Mouse (Mus musculus): ENCODE results near the gene Ptov1.
A peak's percentile ranks its signal among the peaks of the same experiment; 100 is the strongest.

The Ptov1 gene

DNA sequence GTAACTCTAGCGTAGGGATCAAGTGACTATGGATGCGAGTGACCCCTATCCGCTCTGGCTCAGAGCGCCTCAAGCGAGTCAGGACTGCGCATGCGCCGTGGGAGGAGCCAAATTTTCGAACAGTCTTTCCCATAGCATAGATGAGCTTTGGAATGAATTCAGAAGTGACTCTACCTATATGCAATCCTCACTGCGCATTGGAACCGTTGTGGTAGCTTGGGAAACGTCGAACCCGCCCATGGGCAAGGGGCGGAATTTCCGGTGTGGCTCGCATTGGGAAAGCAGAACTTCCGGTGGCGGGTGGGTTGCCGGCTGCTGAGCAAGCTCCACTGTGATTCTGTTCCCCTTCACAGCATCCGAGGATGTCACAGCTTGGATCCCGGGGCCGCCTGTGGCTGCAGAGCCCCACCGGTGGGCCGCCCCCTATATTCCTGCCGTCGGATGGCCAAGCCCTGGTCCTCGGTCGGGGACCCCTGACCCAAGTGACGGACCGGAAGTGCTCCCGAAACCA lies 12.5 kb downstream of the Ptov1 start, which contains the start of gene Pnkp:
TSS of gene Pnkp (plus strand) at position 98 of the 511 bp plus-strand sequence.
- DNase-seq: peak; percentile 89

- DNase-seq: no peak
Measured at GRCm38 (mm10) chr7:44856265-44856916, 13.2 kb downstream of the Ptov1 start.

GRCm38 (mm10) chr7:44855036-44855435 lies 14.6 kb downstream of the Ptov1 start:
- peak; percentile 46 for DNase-seq

- DNase-seq: peak; percentile 93
Measured at GRCm38 (mm10) chr7:44854356-44855031, 15.1 kb downstream of the Ptov1 start.

GRCm38 (mm10) chr7:44853596-44854355 lies 15.8 kb downstream of the Ptov1 start:
- DNase-seq: peak; percentile 54

- DNase-seq: no peak
Measured at GRCm38 (mm10) chr7:44853065-44853464, 16.5 kb downstream of the Ptov1 start.

DNA sequence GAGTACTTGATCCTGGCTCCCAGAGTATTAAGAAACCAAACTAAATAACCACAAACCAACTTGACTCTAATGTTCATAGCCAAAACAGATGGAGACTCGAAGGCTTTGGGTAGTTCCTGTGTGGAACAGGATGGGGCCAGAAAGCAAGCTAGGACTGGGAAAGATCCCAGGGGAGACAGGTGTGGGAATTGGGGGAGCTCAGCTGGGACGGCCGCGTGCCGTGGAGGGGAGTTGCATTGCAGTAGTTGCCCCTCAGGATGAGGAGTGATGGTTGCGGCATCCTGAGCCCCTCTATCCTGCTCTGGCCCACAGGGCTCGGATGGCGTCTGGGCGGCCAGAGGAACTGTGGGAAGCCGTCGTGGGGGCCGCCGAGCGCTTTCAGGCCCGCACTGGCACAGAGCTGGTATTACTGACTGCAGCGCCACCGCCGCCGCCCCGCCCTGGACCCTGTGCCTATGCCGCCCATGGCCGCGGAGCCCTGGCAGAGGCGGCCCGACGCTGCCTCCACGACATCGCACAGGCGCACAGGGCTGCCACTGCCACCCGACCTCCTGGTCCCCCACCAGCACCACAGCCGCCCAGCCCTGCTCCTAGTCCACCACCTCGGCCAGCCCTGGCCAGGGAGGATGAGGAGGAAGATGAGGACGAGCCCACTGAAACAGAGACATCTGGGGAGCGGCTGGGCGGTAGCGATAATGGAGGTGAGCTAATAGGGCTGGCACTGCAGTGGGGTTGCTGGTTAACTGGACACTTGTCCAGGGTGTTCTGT lies 17.1 kb downstream of the Ptov1 start:
- DNase-seq: no peak

- no peak for DNase-seq
Measured at GRCm38 (mm10) chr7:44851625-44852234, 17.9 kb downstream of the Ptov1 start.

- DNase-seq: no peak
Measured at GRCm38 (mm10) chr7:44850789-44851624, 18.6 kb downstream of the Ptov1 start.

DNA sequence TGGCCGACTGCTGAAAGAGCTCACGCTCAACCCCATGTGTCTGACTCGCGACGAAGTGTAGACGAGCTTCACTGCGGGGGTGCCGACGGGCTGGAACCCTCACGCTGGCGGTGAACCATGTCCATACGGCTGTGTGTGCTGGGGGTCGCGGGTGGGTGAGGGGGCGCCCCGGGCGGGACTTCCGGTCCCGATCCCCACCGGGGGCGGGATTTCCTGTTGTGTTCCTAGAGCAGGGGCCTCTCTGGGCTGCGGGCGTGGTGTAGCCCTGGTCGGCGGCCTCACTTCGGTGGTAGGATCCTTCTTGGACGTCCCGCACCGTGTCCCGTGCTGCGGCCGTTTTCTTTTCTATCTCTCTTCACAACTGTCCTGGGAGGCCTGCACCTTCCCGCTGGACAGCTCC lies 19.4 kb downstream of the Ptov1 start:
- DNase-seq: peak; percentile 92

DNA sequence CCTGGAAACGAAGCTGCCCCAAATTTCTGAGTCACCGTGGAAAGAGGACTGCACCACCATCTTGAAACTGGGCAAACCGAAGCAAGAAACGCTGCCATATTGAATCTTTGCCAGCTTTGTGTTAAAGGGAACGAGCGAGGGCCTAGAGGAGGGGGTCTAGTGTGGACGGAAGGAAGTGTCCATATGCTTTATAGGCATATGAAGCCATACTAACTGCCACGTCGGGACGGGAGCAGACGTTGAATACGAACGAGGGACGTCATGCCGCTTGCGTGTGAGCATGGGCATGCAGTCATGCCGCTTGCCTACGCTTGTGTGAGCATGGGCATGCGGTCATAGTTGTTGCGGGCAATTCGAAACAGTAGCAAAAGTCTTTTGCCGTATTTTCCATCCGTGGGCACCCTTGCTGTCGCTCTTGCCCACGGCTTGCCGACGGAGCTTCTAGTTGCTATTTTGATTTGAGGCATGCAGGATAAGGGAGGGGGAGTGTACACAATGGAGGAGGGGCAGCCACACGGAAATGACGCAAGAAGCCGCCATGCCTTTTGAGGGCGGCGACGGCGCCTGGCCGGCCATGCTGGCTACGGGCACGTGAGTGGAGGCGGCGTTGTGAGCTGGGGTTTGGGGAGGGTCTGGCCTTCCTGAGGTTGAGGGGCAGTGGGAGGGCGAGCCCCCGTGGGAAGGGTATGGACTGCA lies 20.0 kb downstream of the Ptov1 start:
- DNase-seq: peak; percentile 95

GRCm38 (mm10) chr7:44848561-44849415 lies 20.8 kb downstream of the Ptov1 start, which contains the start of the genes Akt1s1 and Tbc1d17:
Akt1s1 (plus strand) TSS chr7:44848991.
Tbc1d17 (minus strand) TSS chr7:44849079.
- DNase-seq: peak; percentile 98

GRCm38 (mm10) chr7:44847772-44848171 lies 21.8 kb downstream of the Ptov1 start:
- no peak for DNase-seq

GRCm38 (mm10) chr7:44846804-44847203 lies 22.8 kb downstream of the Ptov1 start:
- DNase-seq: peak; percentile 33

DNA sequence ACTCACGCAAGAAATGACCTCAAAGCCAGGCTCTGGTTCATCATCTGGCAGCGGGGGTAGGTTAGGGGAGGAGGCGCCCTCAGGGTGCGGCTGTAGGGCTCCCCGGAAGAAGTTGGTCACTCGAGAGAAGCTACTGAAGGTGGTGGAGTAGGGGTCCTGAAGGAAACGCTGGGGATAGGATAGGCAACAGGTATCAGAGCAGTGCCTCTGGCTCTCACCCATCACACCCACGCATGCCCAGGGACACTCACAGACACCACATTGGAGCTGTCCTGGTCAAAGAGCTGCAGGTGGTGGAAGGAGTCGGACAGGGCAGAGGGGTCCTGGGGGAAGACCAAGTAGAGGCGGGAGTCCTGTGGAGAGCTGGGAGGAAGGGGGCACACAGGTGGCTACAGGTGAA lies 24.6 kb downstream of the Ptov1 start:
- DNase-seq: no peak

GRCm38 (mm10) chr7:44841825-44842463 lies 27.6 kb downstream of the Ptov1 start:
- DNase-seq: peak; percentile 7

GRCm38 (mm10) chr7:44840426-44840825 lies 29.2 kb downstream of the Ptov1 start:
- no peak for DNase-seq

DNA sequence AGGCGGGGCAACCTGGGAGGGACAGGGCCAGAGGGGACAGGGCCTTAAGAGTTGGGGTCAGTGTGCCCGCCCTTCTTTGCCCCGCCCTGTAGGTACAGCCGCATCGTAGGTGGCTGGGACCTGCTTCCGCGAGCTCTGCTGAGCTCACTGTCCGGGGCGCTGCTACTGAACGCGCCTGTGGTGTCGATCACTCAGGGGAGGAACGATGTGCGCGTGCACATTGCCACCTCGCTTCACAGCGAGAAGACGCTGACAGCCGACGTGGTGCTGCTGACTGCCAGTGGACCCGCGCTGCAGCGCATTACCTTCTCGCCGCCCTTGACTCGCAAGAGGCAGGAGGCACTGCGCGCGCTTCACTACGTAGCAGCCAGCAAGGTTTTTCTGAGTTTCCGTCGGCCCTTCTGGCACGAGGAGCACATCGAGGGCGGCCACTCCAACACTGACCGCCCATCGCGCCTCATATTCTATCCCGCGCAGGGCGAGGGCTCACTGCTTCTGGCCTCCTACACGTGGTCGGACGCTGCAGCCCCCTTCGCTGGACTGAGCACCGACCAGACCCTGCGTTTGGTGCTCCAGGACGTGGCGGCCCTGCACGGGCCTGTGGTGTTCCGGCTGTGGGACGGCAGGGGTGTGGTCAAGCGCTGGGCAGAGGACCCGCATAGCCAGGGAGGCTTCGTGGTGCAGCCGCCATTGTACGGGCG lies 29.9 kb downstream of the Ptov1 start:
- DNase-seq: peak; percentile 61
